Mouse (Mus musculus): ENCODE results near the gene Notch2. TPM values are rescaled to one million over a fixed set of nuclear protein-coding genes. Genes with fewer than 3 reads are reported as not detected.

Notch2 gene
- polyA plus RNA-seq, 1 experiment = 15.6 TPM

DNA sequence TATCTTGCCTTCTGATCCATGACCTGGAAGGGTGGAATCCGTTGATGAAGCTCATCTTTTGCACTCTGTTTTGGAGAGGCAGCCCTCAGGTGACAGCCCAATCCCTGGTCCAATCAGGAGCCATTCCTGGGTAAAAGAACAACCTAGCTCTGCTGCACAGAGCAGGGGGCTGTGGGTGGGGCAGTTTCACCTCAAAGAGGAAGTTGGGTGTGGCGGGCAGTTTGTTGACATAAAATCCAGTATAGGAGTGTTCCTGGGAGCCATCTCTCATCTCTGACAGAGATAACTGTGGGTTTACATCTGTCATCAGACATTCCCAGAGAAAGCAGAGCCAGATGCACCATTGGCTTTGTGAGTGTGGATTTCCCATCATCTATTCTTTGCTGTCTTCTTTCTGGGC lies 34.6 kb upstream of the Notch2 start:
- H3K79me2 ChIP-seq (ENCODE audit: control insufficient read depth, insufficient read depth) = no peaks in the 10 kb centered on the region
- no peak overlapping the region for H3ac ChIP-seq (ENCODE audit: control insufficient read depth, insufficient read length, low read depth)
- no peaks in the 10 kb centered on the region for H3K79me3 ChIP-seq (ENCODE audit: low read depth)
- H3K27me3 ChIP-seq (ENCODE audit: control insufficient read depth, insufficient read depth, insufficient read length) = no peaks in the 10 kb centered on the region
- TF ChIP-seq MAX (IDR thresholded peaks at IDR 0.05) = no peak
- TF ChIP-seq CEBPB (IDR thresholded peaks at IDR 0.05; ENCODE audit: low read depth) = no peak
- no peak for TF ChIP-seq USF1 (IDR thresholded peaks at IDR 0.05; ENCODE audit: low read depth)
- TF ChIP-seq FOSL1 (IDR thresholded peaks at IDR 0.05; ENCODE audit: insufficient read depth, low read length, poor library complexity, severe bottlenecking) = no peak
- TF ChIP-seq CTCF (IDR thresholded peaks at IDR 0.05; ENCODE audit: control insufficient read depth, insufficient read depth, insufficient read length) = no peak
- no peaks in the 10 kb centered on the region for H3K36me3 ChIP-seq (ENCODE audit: control insufficient read depth, insufficient read depth)
- H3K4me3 ChIP-seq (ENCODE audit: insufficient read depth, poor library complexity, severe bottlenecking) = no peak overlapping the region

DNA sequence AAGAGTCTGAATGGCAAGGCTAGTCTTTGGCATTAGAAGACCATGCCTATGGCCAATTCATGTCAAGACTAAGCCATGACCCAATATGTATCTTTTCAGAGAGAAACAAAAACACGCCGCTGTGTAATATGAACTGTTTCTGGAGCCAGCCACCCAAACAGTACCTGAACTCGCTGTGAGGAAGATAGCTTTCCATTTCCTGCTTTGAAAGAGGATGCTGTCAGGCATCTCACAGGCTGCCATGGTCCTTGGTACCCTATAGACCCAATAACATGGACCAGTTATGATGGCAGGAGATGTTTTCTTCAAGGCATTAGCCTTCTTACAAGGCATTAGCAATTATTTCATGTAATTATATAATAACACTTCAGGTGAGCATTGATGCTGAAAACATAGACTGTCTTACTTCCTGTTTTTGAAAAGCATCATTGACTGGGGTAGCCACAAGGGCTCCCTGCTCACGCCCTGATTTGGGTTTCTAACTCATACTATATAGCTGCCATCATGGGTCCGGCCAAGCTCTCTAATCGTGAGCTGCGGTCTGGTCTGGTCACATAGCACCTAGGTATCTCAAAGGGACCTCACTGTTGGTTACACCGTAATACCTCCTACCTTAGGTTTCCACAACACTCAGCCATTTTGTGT lies 32.5 kb upstream of the Notch2 start:
- H3K27me3 ChIP-seq (ENCODE audit: control insufficient read depth, insufficient read depth, insufficient read length) = no peaks in the 10 kb centered on the region
- H3K4me3 ChIP-seq (ENCODE audit: insufficient read depth, poor library complexity, severe bottlenecking) = no peak overlapping the region
- no peak overlapping the region for H3ac ChIP-seq (ENCODE audit: control insufficient read depth, insufficient read length, low read depth)
- H3K79me3 ChIP-seq (ENCODE audit: low read depth) = no peaks in the 10 kb centered on the region
- no peaks in the 10 kb centered on the region for H3K36me3 ChIP-seq (ENCODE audit: control insufficient read depth, insufficient read depth)
- TF ChIP-seq MAX (IDR thresholded peaks at IDR 0.05) (no peak), FOSL1 (IDR thresholded peaks at IDR 0.05; ENCODE audit: insufficient read depth, low read length, poor library complexity, severe bottlenecking) (no peak), MYOG (IDR thresholded peaks at IDR 0.05; ENCODE audit: control insufficient read depth, extremely low read depth, insufficient read length) (no peak), MYOD1 (IDR thresholded peaks at IDR 0.05; ENCODE audit: control insufficient read depth, insufficient read length, low read depth) (no peak), CEBPB (IDR thresholded peaks at IDR 0.05; ENCODE audit: low read depth) (no peak), CTCF (IDR thresholded peaks at IDR 0.05; ENCODE audit: control insufficient read depth, insufficient read depth, insufficient read length) (no peak), USF1 (IDR thresholded peaks at IDR 0.05; ENCODE audit: low read depth) (no peak)
- no peaks in the 10 kb centered on the region for H3K79me2 ChIP-seq (ENCODE audit: control insufficient read depth, insufficient read depth)

DNA sequence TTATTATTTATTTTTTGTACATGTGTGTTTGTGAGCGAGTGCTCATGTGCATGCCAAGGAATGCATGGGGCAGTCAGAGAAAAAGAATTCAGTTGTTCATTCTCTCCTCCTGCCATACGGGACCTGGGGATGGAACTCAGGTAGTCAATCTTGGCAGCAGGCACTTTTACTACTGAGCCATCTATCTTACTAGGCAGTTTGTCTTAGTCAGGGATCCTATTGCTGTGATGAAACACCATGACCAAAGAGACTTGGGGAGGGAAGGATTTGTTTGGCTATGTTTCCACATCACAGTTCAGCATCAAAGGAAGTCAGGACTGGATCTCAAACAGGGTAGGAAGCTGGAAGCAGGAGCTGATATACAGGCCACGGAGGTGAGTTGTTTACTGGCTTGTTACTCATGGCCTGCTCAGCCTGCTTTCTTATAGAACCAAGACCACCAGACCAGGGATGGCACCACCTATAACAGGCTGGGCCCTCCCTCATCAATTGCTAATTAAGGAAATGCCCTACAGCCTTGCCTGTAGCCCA lies 31.9 kb upstream of the Notch2 start:
- H3K79me3 ChIP-seq (ENCODE audit: low read depth) = no peaks in the 10 kb centered on the region
- H3ac ChIP-seq (ENCODE audit: control insufficient read depth, insufficient read length, low read depth) = no peak overlapping the region
- TF ChIP-seq FOSL1 (IDR thresholded peaks at IDR 0.05; ENCODE audit: insufficient read depth, low read length, poor library complexity, severe bottlenecking) (no peak), MYOD1 (IDR thresholded peaks at IDR 0.05; ENCODE audit: control insufficient read depth, insufficient read length, low read depth) (no peak), MAX (IDR thresholded peaks at IDR 0.05) (no peak), MYOG (IDR thresholded peaks at IDR 0.05; ENCODE audit: control insufficient read depth, extremely low read depth, insufficient read length) (no peak), CEBPB (IDR thresholded peaks at IDR 0.05; ENCODE audit: low read depth) (no peak), CTCF (IDR thresholded peaks at IDR 0.05; ENCODE audit: control insufficient read depth, insufficient read depth, insufficient read length) (no peak), USF1 (IDR thresholded peaks at IDR 0.05; ENCODE audit: low read depth) (no peak)
- H3K4me3 ChIP-seq (ENCODE audit: insufficient read depth, poor library complexity, severe bottlenecking) = no peak overlapping the region
- H3K79me2 ChIP-seq (ENCODE audit: control insufficient read depth, insufficient read depth) = no peaks in the 10 kb centered on the region
- H3K27me3 ChIP-seq (ENCODE audit: control insufficient read depth, insufficient read depth, insufficient read length) = no peaks in the 10 kb centered on the region
- no peaks in the 10 kb centered on the region for H3K36me3 ChIP-seq (ENCODE audit: control insufficient read depth, insufficient read depth)

DNA sequence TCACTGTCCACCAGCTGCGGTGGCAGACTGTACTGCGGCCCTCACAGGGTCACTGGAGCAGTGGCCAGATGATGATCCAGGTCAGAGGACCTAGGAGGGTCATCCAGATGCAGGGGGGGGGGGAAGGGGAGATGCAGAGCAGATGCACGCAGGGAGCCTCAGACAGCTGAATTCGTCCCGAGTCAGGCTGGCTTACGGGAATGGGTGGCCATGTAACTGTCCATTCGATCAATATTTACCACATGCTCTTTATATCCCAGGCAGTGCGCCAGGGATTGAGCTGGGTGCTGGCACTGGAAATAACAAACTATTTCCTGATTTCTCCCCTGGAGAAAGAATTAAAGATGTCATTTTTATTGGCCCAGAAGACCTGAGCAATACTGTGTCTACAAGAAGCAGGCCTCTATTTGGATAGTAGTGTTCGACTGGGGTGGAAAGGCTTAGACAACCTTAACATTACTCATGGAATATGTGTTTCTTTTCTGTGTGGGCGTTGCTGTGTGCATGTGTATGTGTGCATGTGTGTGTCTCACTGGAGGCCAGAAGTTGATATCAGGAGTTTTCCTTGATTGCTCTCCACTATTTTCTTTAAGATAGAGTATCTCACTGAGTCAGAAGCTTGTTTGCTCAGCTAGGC lies 28.3 kb upstream of the Notch2 start:
- no peak overlapping the region for H3K4me3 ChIP-seq (ENCODE audit: insufficient read depth, poor library complexity, severe bottlenecking)
- no peaks in the 10 kb centered on the region for H3K79me3 ChIP-seq (ENCODE audit: low read depth)
- TF ChIP-seq CEBPB (IDR thresholded peaks at IDR 0.05; ENCODE audit: low read depth) = no peak
- TF ChIP-seq MYOD1 (IDR thresholded peaks at IDR 0.05; ENCODE audit: control insufficient read depth, insufficient read length, low read depth) = no peak
- no peak for TF ChIP-seq MYOG (IDR thresholded peaks at IDR 0.05; ENCODE audit: control insufficient read depth, extremely low read depth, insufficient read length)
- no peak for TF ChIP-seq MAX (IDR thresholded peaks at IDR 0.05)
- TF ChIP-seq CTCF (IDR thresholded peaks at IDR 0.05; ENCODE audit: control insufficient read depth, insufficient read depth, insufficient read length) = no peak
- no peaks in the 10 kb centered on the region for H3K79me2 ChIP-seq (ENCODE audit: control insufficient read depth, insufficient read depth)
- no peaks in the 10 kb centered on the region for H3K36me3 ChIP-seq (ENCODE audit: control insufficient read depth, insufficient read depth)
- no peaks in the 10 kb centered on the region for H3K27me3 ChIP-seq (ENCODE audit: control insufficient read depth, insufficient read depth, insufficient read length)
- no peak overlapping the region for H3ac ChIP-seq (ENCODE audit: control insufficient read depth, insufficient read length, low read depth)

DNA sequence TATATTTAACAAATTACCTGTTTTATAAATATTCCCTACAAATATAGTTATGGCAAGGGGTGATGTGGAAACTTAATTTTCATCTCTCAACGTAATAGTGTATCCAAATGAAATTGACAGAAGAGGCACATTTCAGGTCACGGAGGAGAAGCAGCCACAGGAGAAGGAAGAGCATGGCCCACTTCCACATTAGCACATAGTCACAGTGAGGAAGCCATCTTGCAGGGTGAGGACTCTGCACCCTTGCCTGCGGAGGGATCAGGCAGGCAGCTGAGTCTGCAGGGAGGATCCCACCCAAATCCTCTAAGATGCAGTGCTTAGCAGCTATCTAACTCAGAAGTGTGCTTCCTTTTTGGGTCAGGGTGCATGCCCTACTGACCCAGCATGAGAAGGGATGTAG lies 27.6 kb upstream of the Notch2 start:
- Histone ChIP-seq H3K36me3 (ENCODE audit: control insufficient read depth, insufficient read depth) (no peaks in the 10 kb centered on the region), H3K4me3 (ENCODE audit: insufficient read depth, poor library complexity, severe bottlenecking) (no peak overlapping the region), H3ac (ENCODE audit: control insufficient read depth, insufficient read length, low read depth) (no peak overlapping the region), H3K79me2 (ENCODE audit: control insufficient read depth, insufficient read depth) (no peaks in the 10 kb centered on the region), H3K27me3 (ENCODE audit: control insufficient read depth, insufficient read depth, insufficient read length) (no peaks in the 10 kb centered on the region), H3K79me3 (ENCODE audit: low read depth) (no peaks in the 10 kb centered on the region)
- TF ChIP-seq USF1 (IDR thresholded peaks at IDR 0.05; ENCODE audit: low read depth) = no peak
- no peak for TF ChIP-seq CTCF (IDR thresholded peaks at IDR 0.05; ENCODE audit: control insufficient read depth, insufficient read depth, insufficient read length)

DNA sequence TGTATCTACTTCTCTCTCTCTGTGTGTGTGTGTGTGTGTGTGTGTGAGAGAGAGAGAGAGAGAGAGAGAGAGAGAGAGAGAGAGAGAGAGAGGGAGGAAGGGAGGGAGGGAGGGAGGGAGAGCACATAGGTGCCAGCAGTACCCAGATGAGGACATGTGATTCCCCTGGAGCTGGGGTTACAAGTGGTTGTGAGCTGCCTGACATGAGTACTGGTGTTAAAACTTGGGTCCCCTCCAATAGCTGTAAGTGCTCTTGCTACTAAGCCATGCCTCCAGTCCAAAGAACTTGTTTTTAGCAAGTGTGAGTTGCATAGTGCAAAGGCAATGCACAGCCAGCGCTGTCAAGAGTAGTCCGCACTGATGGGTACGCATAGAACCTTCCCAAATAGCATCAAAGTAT lies 26.2 kb upstream of the Notch2 start:
- Histone ChIP-seq H3ac (ENCODE audit: control insufficient read depth, insufficient read length, low read depth) (no peak overlapping the region), H3K79me2 (ENCODE audit: control insufficient read depth, insufficient read depth) (no peaks in the 10 kb centered on the region), H3K4me3 (ENCODE audit: insufficient read depth, poor library complexity, severe bottlenecking) (no peak overlapping the region), H3K36me3 (ENCODE audit: control insufficient read depth, insufficient read depth) (no peaks in the 10 kb centered on the region), H3K79me3 (ENCODE audit: low read depth) (no peaks in the 10 kb centered on the region), H3K27me3 (ENCODE audit: control insufficient read depth, insufficient read depth, insufficient read length) (no peaks in the 10 kb centered on the region)
- no peak for TF ChIP-seq MYOG (IDR thresholded peaks at IDR 0.05; ENCODE audit: control insufficient read depth, extremely low read depth, insufficient read length)
